Mouse (Mus musculus) kidney, embryonic 16.5 days (tissue): Measurements from ENCODE around the gene Ankrd55. TPM values are rescaled to one million over a fixed set of nuclear protein-coding genes. Genes with fewer than 3 reads are reported as not detected.
A peak's percentile ranks its signal among the peaks of the same experiment; 100 is the strongest.

ENCODE experiments used
- ATAC-seq: fragments of 200-750 bp; cut with Nextera tagmentation; 2 replicates; pipeline ENCODE4 v1.8.0; 2017; ENCODE audit warnings: moderate TSS enrichment; ENCODE audit not compliant: low FRiP score, low TSS enrichment
- H3K27ac ChIP-seq: fragments of 300-500 bp; sonication (generic); 2 replicates; pipeline ENCODE4 v1.5.1; 2014; ENCODE audit warnings: low read length
- H3K27me3 ChIP-seq: fragments of 300-500 bp; sonication (generic); 2 replicates; pipeline ENCODE4 v1.6.1; 2014; ENCODE audit warnings: low read length, control low read depth, mixed read lengths; ENCODE audit not compliant: insufficient read depth
- H3K36me3 ChIP-seq: fragments of 300-500 bp; sonication (generic); 2 replicates; pipeline ENCODE4 v1.6.1; 2014; ENCODE audit warnings: low read length, control low read depth, mixed read lengths; ENCODE audit not compliant: insufficient read depth
- H3K4me1 ChIP-seq: fragments of 300-500 bp; sonication (generic); 2 replicates; pipeline ENCODE4 v1.6.1; 2014; ENCODE audit warnings: low read length, control low read depth, mixed read lengths; ENCODE audit not compliant: insufficient read depth
- H3K4me2 ChIP-seq: fragments of 300-500 bp; sonication (generic); replicated peaks from 2 replicates; pipeline ENCODE4 v1.6.1; 2014; ENCODE audit warnings: low read depth, low read length
- H3K4me3 ChIP-seq: fragments of 300-500 bp; sonication (generic); 2 replicates; pipeline ENCODE4 v1.5.1; 2014; ENCODE audit warnings: mild to moderate bottlenecking, low read length
- H3K9ac ChIP-seq: fragments of 300-500 bp; sonication (generic); replicated peaks from 2 replicates; pipeline ENCODE4 v1.6.1; 2014; ENCODE audit warnings: low read length
- H3K9me3 ChIP-seq: fragments of 300-500 bp; sonication (generic); 2 replicates; pipeline ENCODE4 v1.6.1; 2016; ENCODE audit warnings: low read length, control low read depth
- WGBS: fragments of 180-500 bp; shearing (Covaris S2); extraction: QIAGEN DNeasy Blood & Tissue Kit; methylation state at CpG from one replicate; pipeline ENCODE4 v1.1.7; 2014; 5-methylcytosine and 5-hydroxymethylcytosine counted together
- polyA plus RNA-seq: library from polyadenylated mRNA; unstranded; fragments of >200 nt; fragmentation: Nextera tagmentation; extraction: Ambion mirVana; gene quantifications from 2 replicates; pipeline ENCODE4 v1.2.1, GENCODE M21; 2015

The Ankrd55 gene
- polyA plus RNA-seq, 1 experiment from 2014 or later = 0.27 TPM

- no peak overlapping the region for H3K9ac ChIP-seq
- 42% methylated on average over 9 of the region's 9 CpGs for WGBS
- H3K4me1 ChIP-seq = peaks cover 7% of the 10 kb centered on the region; the same call in 1 of the 2 replicates
- no peaks in the 10 kb centered on the region for H3K27me3 ChIP-seq
- no peak overlapping the region for H3K4me2 ChIP-seq
- H3K9me3 ChIP-seq = no peaks in the 10 kb centered on the region
- no peaks in the 10 kb centered on the region for H3K36me3 ChIP-seq
- no peak overlapping the region for H3K4me3 ChIP-seq
- no peak overlapping the region for H3K27ac ChIP-seq
- ATAC-seq = peak; percentile 50; the same call in 1 of the 2 replicates
These were observed 106.0 kb downstream of the Ankrd55 start for GRCm38 (mm10) chr13:112394271-112394670.

- H3K27me3 ChIP-seq = no peaks in the 10 kb centered on the region
- H3K4me1 ChIP-seq = no peaks in the 10 kb centered on the region
- H3K27ac ChIP-seq = peak overlapping the region; percentile 51; the same call in 1 of the 2 replicates
- H3K4me2 ChIP-seq = no peak overlapping the region
- H3K9ac ChIP-seq = no peak overlapping the region
- ATAC-seq = no peak
- no peaks in the 10 kb centered on the region; the same call in 1 of the 2 replicates for H3K9me3 ChIP-seq
- H3K36me3 ChIP-seq = no peaks in the 10 kb centered on the region
- no peak overlapping the region for H3K4me3 ChIP-seq
- 71% methylated on average over 3 of the region's 3 CpGs for WGBS
These were observed 116.5 kb downstream of the Ankrd55 start for GRCm38 (mm10) chr13:112404723-112405122.

GRCm38 (mm10) chr13:112405184-112405583, 116.9 kb downstream of the Ankrd55 start:
- Histone ChIP-seq H3K27me3 (no peaks in the 10 kb centered on the region), H3K4me3 (no peak overlapping the region), H3K4me2 (no peak overlapping the region), H3K9ac (no peak overlapping the region), H3K36me3 (no peaks in the 10 kb centered on the region), H3K4me1 (no peaks in the 10 kb centered on the region), H3K9me3 (no peaks in the 10 kb centered on the region; the same call in 1 of the 2 replicates), H3K27ac (no peak overlapping the region)
- WGBS = 58% methylated on average over 1 of the region's 1 CpGs
- no peak for ATAC-seq

GRCm38 (mm10) chr13:112406618-112407017, 118.4 kb downstream of the Ankrd55 start:
- Histone ChIP-seq H3K4me2 (no peak overlapping the region), H3K4me1 (no peaks in the 10 kb centered on the region), H3K27ac (no peak overlapping the region), H3K9me3 (no peaks in the 10 kb centered on the region; the same call in 1 of the 2 replicates), H3K36me3 (no peaks in the 10 kb centered on the region), H3K27me3 (no peaks in the 10 kb centered on the region), H3K4me3 (no peak overlapping the region), H3K9ac (no peak overlapping the region)
- ATAC-seq = no peak
- 75% methylated on average over 2 of the region's 2 CpGs for WGBS

- no peak overlapping the region for H3K9ac ChIP-seq
- no peak overlapping the region for H3K4me2 ChIP-seq
- ATAC-seq = no peak
- WGBS = 95% methylated on average over 3 of the region's 3 CpGs
- H3K4me3 ChIP-seq = no peak overlapping the region
- H3K36me3 ChIP-seq = no peaks in the 10 kb centered on the region
- no peaks in the 10 kb centered on the region for H3K27me3 ChIP-seq
- no peaks in the 10 kb centered on the region for H3K4me1 ChIP-seq
- H3K27ac ChIP-seq = no peak overlapping the region
- no peaks in the 10 kb centered on the region; the same call in 1 of the 2 replicates for H3K9me3 ChIP-seq
These were observed 119.0 kb downstream of the Ankrd55 start for GRCm38 (mm10) chr13:112407181-112407700.

- Histone ChIP-seq H3K4me3 (no peak overlapping the region), H3K27me3 (no peaks in the 10 kb centered on the region), H3K36me3 (no peaks in the 10 kb centered on the region), H3K4me1 (no peaks in the 10 kb centered on the region), H3K9me3 (no peaks in the 10 kb centered on the region; the same call in 1 of the 2 replicates), H3K27ac (no peak overlapping the region), H3K4me2 (no peak overlapping the region), H3K9ac (no peak overlapping the region)
- 63% methylated on average over 9 of the region's 9 CpGs for WGBS
- ATAC-seq = no peak
These were observed 119.7 kb downstream of the Ankrd55 start for GRCm38 (mm10) chr13:112407776-112408490.

- H3K4me3 ChIP-seq = no peak overlapping the region
- no peak overlapping the region for H3K9ac ChIP-seq
- WGBS = 89% methylated on average over 4 of the region's 4 CpGs
- no peaks in the 10 kb centered on the region for H3K27me3 ChIP-seq
- no peak for ATAC-seq
- H3K36me3 ChIP-seq = no peaks in the 10 kb centered on the region
- no peaks in the 10 kb centered on the region; the same call in 1 of the 2 replicates for H3K9me3 ChIP-seq
- no peak overlapping the region for H3K27ac ChIP-seq
- no peaks in the 10 kb centered on the region for H3K4me1 ChIP-seq
- H3K4me2 ChIP-seq = no peak overlapping the region
These were observed 120.5 kb downstream of the Ankrd55 start for GRCm38 (mm10) chr13:112408701-112409100.

GRCm38 (mm10) chr13:112409331-112409730, 121.1 kb downstream of the Ankrd55 start:
- no peak overlapping the region for H3K4me2 ChIP-seq
- H3K4me3 ChIP-seq = no peak overlapping the region
- no peaks in the 10 kb centered on the region; the same call in 1 of the 2 replicates for H3K9me3 ChIP-seq
- H3K27ac ChIP-seq = no peak overlapping the region
- H3K36me3 ChIP-seq = no peaks in the 10 kb centered on the region
- ATAC-seq = no peak
- H3K9ac ChIP-seq = no peak overlapping the region
- H3K27me3 ChIP-seq = no peaks in the 10 kb centered on the region
- 65% methylated on average over 2 of the region's 2 CpGs for WGBS
- no peaks in the 10 kb centered on the region for H3K4me1 ChIP-seq

- no peaks in the 10 kb centered on the region for H3K36me3 ChIP-seq
- no peaks in the 10 kb centered on the region for H3K4me1 ChIP-seq
- H3K27me3 ChIP-seq = no peaks in the 10 kb centered on the region
- no peak overlapping the region for H3K4me2 ChIP-seq
- no peaks in the 10 kb centered on the region; the same call in 1 of the 2 replicates for H3K9me3 ChIP-seq
- H3K9ac ChIP-seq = no peak overlapping the region
- WGBS = 50% methylated on average over 1 of the region's 1 CpGs
- H3K27ac ChIP-seq = no peak overlapping the region
- ATAC-seq = no peak
- no peak overlapping the region for H3K4me3 ChIP-seq
These were observed 121.6 kb downstream of the Ankrd55 start for GRCm38 (mm10) chr13:112409851-112410250.

- 85% methylated on average over 4 of the region's 4 CpGs for WGBS
These were observed 122.2 kb downstream of the Ankrd55 start for GRCm38 (mm10) chr13:112410461-112410860.

More at GRCm38 (mm10) chr13:112410461-112410860, 122.2 kb downstream of the Ankrd55 start:
- Histone ChIP-seq H3K4me2 (no peak overlapping the region), H3K4me3 (no peak overlapping the region), H3K27me3 (no peaks in the 10 kb centered on the region), H3K4me1 (no peaks in the 10 kb centered on the region), H3K9me3 (no peaks in the 10 kb centered on the region; the same call in 1 of the 2 replicates), H3K9ac (no peak overlapping the region), H3K27ac (no peak overlapping the region), H3K36me3 (no peaks in the 10 kb centered on the region)
- ATAC-seq = no peak
